Mouse (Mus musculus) cerebellum, adult 2 months (tissue): ENCODE data around the gene Adgrg6.

Experiments
- CTCF ChIP-seq: fragments of 200-500 bp; IDR thresholded peaks from 2 replicates; pipeline ENCODE4 v1.5.1; 2011; ENCODE audit warnings: low read depth, mild to moderate bottlenecking, control low read depth, low read length, moderate library complexity, borderline replicate concordance; ENCODE audit not compliant: insufficient read depth
- POLR2A ChIP-seq: fragments of 200-500 bp; IDR thresholded peaks from 2 replicates; pipeline ENCODE4 v1.6.1; 2011; ENCODE audit warnings: low read length, control low read depth, borderline replicate concordance; ENCODE audit not compliant: insufficient read depth

DNA sequence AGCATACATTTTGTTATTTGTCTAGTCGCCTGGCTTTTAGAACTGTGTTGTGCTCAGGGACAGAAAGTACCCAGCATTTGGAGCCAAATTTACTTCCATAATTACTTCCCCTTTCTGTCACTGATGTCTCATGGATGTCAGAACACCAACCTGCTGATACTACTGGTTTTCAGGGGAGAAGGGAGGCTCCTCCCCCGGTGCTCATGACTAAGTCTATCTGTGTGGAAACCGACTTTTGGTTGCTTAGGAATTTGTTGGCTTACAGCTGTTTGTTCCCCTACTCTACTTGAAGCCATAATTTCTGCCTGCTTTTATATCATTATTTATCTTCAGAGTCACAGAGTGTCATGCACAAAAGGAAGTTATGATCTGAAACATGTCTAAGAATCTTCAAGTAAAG lies 14.4 kb downstream of the Adgrg6 start:
- TF ChIP-seq CTCF = no peak
- no peak for TF ChIP-seq POLR2A
